Mouse (Mus musculus): ENCODE measurements around the gene Rnf128. TPM values are rescaled to one million over a fixed set of nuclear protein-coding genes. Genes with fewer than 3 reads are reported as not detected.

The Rnf128 gene
- polyA plus RNA-seq, 1 experiment from 2014 or later, result 57.4 TPM

- Histone ChIP-seq H3K36me3 (replicated peaks) (no peaks in the 10 kb centered on the region), H3K4me3 (replicated peaks) (no peak overlapping the region), H3K27me3 (no peaks in the 10 kb centered on the region), H3K4me1 (replicated peaks) (no peaks in the 10 kb centered on the region), H3K9ac (no peak overlapping the region), H3K4me2 (no peak overlapping the region), H3K9me3 (replicated peaks) (no peaks in the 10 kb centered on the region), H3K27ac (replicated peaks) (no peak overlapping the region)
- WGBS (ENCODE audit: insufficient replicate concordance), result 60% methylated on average over 4 of the region's 4 CpGs
- ATAC-seq (ENCODE audit: insufficient read depth), result no peak
These were observed 71.6 kb downstream of the Rnf128 start for GRCm38 (mm10) chrX:139634758-139635157.

GRCm38 (mm10) chrX:139639744-139640143 is 76.6 kb downstream of the Rnf128 start:
- no peaks in the 10 kb centered on the region for H3K36me3 ChIP-seq (replicated peaks)
- WGBS (ENCODE audit: insufficient replicate concordance), result 28% methylated on average over 2 of the region's 2 CpGs
- H3K27me3 ChIP-seq, result no peaks in the 10 kb centered on the region
- no peak overlapping the region for H3K27ac ChIP-seq (replicated peaks)
- ATAC-seq (ENCODE audit: insufficient read depth), result no peak
- H3K4me3 ChIP-seq (replicated peaks), result no peak overlapping the region
- no peak overlapping the region for H3K4me2 ChIP-seq
- no peaks in the 10 kb centered on the region for H3K4me1 ChIP-seq (replicated peaks)
- no peak overlapping the region for H3K9ac ChIP-seq
- no peaks in the 10 kb centered on the region for H3K9me3 ChIP-seq (replicated peaks)

- Histone ChIP-seq H3K4me1 (replicated peaks) (no peaks in the 10 kb centered on the region), H3K9ac (no peak overlapping the region), H3K27ac (replicated peaks) (no peak overlapping the region), H3K4me2 (no peak overlapping the region), H3K27me3 (no peaks in the 10 kb centered on the region), H3K9me3 (replicated peaks) (no peaks in the 10 kb centered on the region), H3K36me3 (replicated peaks) (no peaks in the 10 kb centered on the region), H3K4me3 (replicated peaks) (no peak overlapping the region)
- no peak for ATAC-seq (ENCODE audit: insufficient read depth)
These were observed 77.3 kb downstream of the Rnf128 start for GRCm38 (mm10) chrX:139640418-139640817.

- Histone ChIP-seq H3K36me3 (replicated peaks) (no peaks in the 10 kb centered on the region), H3K4me2 (no peak overlapping the region), H3K4me1 (replicated peaks) (peaks cover 6% of the 10 kb centered on the region), H3K9me3 (replicated peaks) (no peaks in the 10 kb centered on the region), H3K4me3 (replicated peaks) (no peak overlapping the region), H3K27ac (replicated peaks) (no peak overlapping the region), H3K9ac (no peak overlapping the region), H3K27me3 (no peaks in the 10 kb centered on the region)
- ATAC-seq (ENCODE audit: insufficient read depth), result no peak
- 75% methylated on average over 5 of the region's 5 CpGs for WGBS (ENCODE audit: insufficient replicate concordance)
These were observed 89.1 kb downstream of the Rnf128 start for GRCm38 (mm10) chrX:139652226-139652625.

GRCm38 (mm10) chrX:139653292-139653691 is 90.2 kb downstream of the Rnf128 start:
- Histone ChIP-seq H3K27me3 (no peaks in the 10 kb centered on the region), H3K27ac (replicated peaks) (no peak overlapping the region), H3K4me1 (replicated peaks) (peaks cover 6% of the 10 kb centered on the region), H3K9me3 (replicated peaks) (no peaks in the 10 kb centered on the region), H3K9ac (no peak overlapping the region), H3K36me3 (replicated peaks) (no peaks in the 10 kb centered on the region), H3K4me2 (no peak overlapping the region), H3K4me3 (replicated peaks) (no peak overlapping the region)
- WGBS (ENCODE audit: insufficient replicate concordance), result 48% methylated on average over 3 of the region's 3 CpGs
- ATAC-seq (ENCODE audit: insufficient read depth), result peak; percentile 65

GRCm38 (mm10) chrX:139654350-139655063 is 91.4 kb downstream of the Rnf128 start:
- no peak overlapping the region for H3K4me2 ChIP-seq
- H3K27ac ChIP-seq (replicated peaks), result no peak overlapping the region
- H3K9ac ChIP-seq, result no peak overlapping the region
- 51% methylated on average over 5 of the region's 5 CpGs for WGBS (ENCODE audit: insufficient replicate concordance)
- H3K4me3 ChIP-seq (replicated peaks), result no peak overlapping the region
- peaks cover 6% of the 10 kb centered on the region for H3K4me1 ChIP-seq (replicated peaks)
- no peaks in the 10 kb centered on the region for H3K9me3 ChIP-seq (replicated peaks)
- ATAC-seq (ENCODE audit: insufficient read depth), result peak; percentile 81
- no peaks in the 10 kb centered on the region for H3K27me3 ChIP-seq
- H3K36me3 ChIP-seq (replicated peaks), result no peaks in the 10 kb centered on the region

- no peak for ATAC-seq (ENCODE audit: insufficient read depth)
These were observed 99.0 kb downstream of the Rnf128 start for GRCm38 (mm10) chrX:139662111-139662510.

GRCm38 (mm10) chrX:139665829-139666228 is 102.7 kb downstream of the Rnf128 start:
- no peak overlapping the region for H3K27ac ChIP-seq (replicated peaks)
- no peak overlapping the region for H3K4me2 ChIP-seq
- ATAC-seq (ENCODE audit: insufficient read depth), result no peak
- H3K4me3 ChIP-seq (replicated peaks), result no peak overlapping the region
- H3K4me1 ChIP-seq (replicated peaks), result no peaks in the 10 kb centered on the region
- H3K9me3 ChIP-seq (replicated peaks), result no peaks in the 10 kb centered on the region
- no peaks in the 10 kb centered on the region for H3K27me3 ChIP-seq
- H3K36me3 ChIP-seq (replicated peaks), result no peaks in the 10 kb centered on the region
- WGBS (ENCODE audit: insufficient replicate concordance), result 65% methylated on average over 2 of the region's 2 CpGs
- no peak overlapping the region for H3K9ac ChIP-seq

More at GRCm38 (mm10) chrX:139662111-139662510, 99.0 kb downstream of the Rnf128 start:
- Histone ChIP-seq H3K4me1 (replicated peaks) (no peaks in the 10 kb centered on the region), H3K9ac (no peak overlapping the region), H3K9me3 (replicated peaks) (no peaks in the 10 kb centered on the region), H3K4me2 (no peak overlapping the region), H3K27me3 (no peaks in the 10 kb centered on the region), H3K36me3 (replicated peaks) (no peaks in the 10 kb centered on the region), H3K4me3 (replicated peaks) (no peak overlapping the region), H3K27ac (replicated peaks) (no peak overlapping the region)
- 53% methylated on average over 1 of the region's 1 CpGs for WGBS (ENCODE audit: insufficient replicate concordance)

- peak; percentile 34 for ATAC-seq (ENCODE audit: insufficient read depth)
- WGBS (ENCODE audit: insufficient replicate concordance), result 18% methylated on average over 8 of the region's 8 CpGs
- H3K27me3 ChIP-seq, result no peaks in the 10 kb centered on the region
- H3K9ac ChIP-seq, result peak overlapping the region; percentile 42; the same call in 1 of the 2 replicates
- no peaks in the 10 kb centered on the region for H3K9me3 ChIP-seq (replicated peaks)
- peak overlapping the region; percentile 71 for H3K4me2 ChIP-seq
- 0 out of 2 replicates have a peak overlapping the region, but pooled peaks have one; percentile 33 for H3K27ac ChIP-seq (replicated peaks)
- H3K36me3 ChIP-seq (replicated peaks), result no peaks in the 10 kb centered on the region
- H3K4me1 ChIP-seq (replicated peaks), result no peaks in the 10 kb centered on the region
- peak overlapping the region; percentile 66 for H3K4me3 ChIP-seq (replicated peaks)
These were observed 121.3 kb downstream of the Rnf128 start for GRCm38 (mm10) chrX:139684410-139684774.

GRCm38 (mm10) chrX:139684775-139685695 is 121.9 kb downstream of the Rnf128 start, which contains the start of gene Tbc1d8b:
Gene Tbc1d8b (plus strand): TSS chrX:139684996.
- 13% methylated on average over 43 of the region's 43 CpGs for WGBS (ENCODE audit: insufficient replicate concordance)
- Histone ChIP-seq H3K36me3 (replicated peaks) (no peaks in the 10 kb centered on the region), H3K27ac (replicated peaks) (0 out of 2 replicates have a peak within 1 kb of the TSS, but pooled peaks have one; percentile 33)

GRCm38 (mm10) chrX:139714381-139714780 is 151.3 kb downstream of the Rnf128 start, which contains the start of gene Gm15013:
Gene Gm15013 (minus strand): TSS chrX:139714481.
- H3K4me2 ChIP-seq, result no peak within 1 kb of the TSS
- H3K4me3 ChIP-seq (replicated peaks), result no peak within 1 kb of the TSS
- no peaks in the 10 kb centered on the region for H3K27me3 ChIP-seq
- WGBS (ENCODE audit: insufficient replicate concordance), result 87% methylated on average over 8 of the region's 8 CpGs
- ATAC-seq (ENCODE audit: insufficient read depth), result no peak
- no peak within 1 kb of the TSS for H3K27ac ChIP-seq (replicated peaks)
- no peaks in the 10 kb centered on the region for H3K36me3 ChIP-seq (replicated peaks)
- no peaks in the 10 kb centered on the region for H3K9me3 ChIP-seq (replicated peaks)
- no peak within 1 kb of the TSS for H3K9ac ChIP-seq
- H3K4me1 ChIP-seq (replicated peaks), result no peaks in the 10 kb centered on the region

More at GRCm38 (mm10) chrX:139684775-139685695, 121.9 kb downstream of the Rnf128 start, which contains the start of gene Tbc1d8b:
- Histone ChIP-seq H3K4me2 (peak within 1 kb of the TSS; percentile 71), H3K4me1 (replicated peaks) (no peaks in the 10 kb centered on the region), H3K4me3 (replicated peaks) (peak within 1 kb of the TSS; percentile 66), H3K9ac (peak within 1 kb of the TSS; percentile 63), H3K27me3 (no peaks in the 10 kb centered on the region), H3K9me3 (replicated peaks) (no peaks in the 10 kb centered on the region)
- peak; percentile 99 for ATAC-seq (ENCODE audit: insufficient read depth)

Data from liver, embryonic 15.5 days (tissue).